Mouse (Mus musculus): ENCODE results near the gene Kcnh2.

DNA sequence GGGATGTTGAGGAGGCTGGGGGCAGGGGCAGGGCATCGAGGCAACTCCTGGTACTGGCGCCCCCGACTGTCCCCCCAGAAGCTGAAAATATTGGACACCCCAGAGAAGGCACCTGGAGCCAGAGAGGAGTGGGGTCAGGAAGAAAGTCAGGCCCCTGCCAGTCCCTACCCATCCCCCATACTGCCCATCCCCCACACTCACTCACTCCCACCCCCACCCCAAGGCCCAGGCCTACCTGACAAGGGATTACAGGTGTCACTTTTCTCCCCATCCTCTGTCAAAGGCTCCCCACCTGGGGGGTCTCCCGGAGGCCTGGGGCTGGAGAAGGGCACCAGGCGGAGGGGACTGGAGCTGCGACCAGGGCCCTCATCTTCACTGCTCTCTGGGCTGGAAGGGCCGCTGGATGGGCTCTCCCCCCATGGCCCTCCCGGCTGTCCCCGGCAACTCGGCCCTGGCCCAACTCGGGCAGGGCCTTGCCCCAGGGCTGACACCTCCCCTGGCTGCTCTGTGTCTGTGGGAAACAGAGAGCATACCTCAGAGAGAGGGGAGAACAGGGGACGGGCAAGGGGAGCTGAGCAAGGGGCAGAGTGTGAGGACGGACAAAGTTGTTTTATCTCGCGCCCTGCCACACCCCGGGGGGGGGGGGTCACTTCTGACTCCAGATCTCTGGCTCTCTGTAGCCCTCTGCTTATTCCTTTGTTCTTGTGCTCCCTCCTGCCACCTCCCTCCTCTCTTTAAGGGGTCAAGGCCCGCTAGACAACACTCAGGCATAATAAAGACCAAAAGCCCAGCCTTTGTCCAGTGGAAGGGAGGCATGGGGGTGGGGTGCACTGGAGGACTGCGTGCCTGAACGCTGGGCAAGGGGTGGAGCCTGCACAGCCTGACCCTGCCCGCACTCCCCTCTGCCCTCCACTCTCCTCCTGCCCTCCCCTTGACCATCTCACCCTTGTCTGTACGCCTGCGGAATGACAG lies 29.4 kb downstream of the Kcnh2 start:
- TF ChIP-seq CTCF (IDR thresholded peaks at IDR 0.05) (no peak), POLR2A (IDR thresholded peaks at IDR 0.05; ENCODE audit: insufficient read depth, low read depth, low read length) (no peak)
